Mouse (Mus musculus) adrenal gland, adult 18-20 months (tissue): ENCODE results near the gene Agtpbp1. TPM values are rescaled to one million over a fixed set of nuclear protein-coding genes. Genes with fewer than 3 reads are reported as not detected.

Experiments used
- DNase-seq, 2 experiments: peaks; one replicate each; pipeline ENCODE4 v3.0.0; 2021 to 2022; ENCODE audit warnings: low spot score in 2 of 2
- total RNA-seq, 2 experiments: library from RNA; stranded (reverse); gene quantifications; 1 replicate in 1 of 2; 2 replicates in 1 of 2; pipeline ENCODE4 v1.2.3; 2021

Gene Agtpbp1
- total RNA-seq, 2 experiments from 2014 or later = 35.6 to 46.0 TPM

DNA sequence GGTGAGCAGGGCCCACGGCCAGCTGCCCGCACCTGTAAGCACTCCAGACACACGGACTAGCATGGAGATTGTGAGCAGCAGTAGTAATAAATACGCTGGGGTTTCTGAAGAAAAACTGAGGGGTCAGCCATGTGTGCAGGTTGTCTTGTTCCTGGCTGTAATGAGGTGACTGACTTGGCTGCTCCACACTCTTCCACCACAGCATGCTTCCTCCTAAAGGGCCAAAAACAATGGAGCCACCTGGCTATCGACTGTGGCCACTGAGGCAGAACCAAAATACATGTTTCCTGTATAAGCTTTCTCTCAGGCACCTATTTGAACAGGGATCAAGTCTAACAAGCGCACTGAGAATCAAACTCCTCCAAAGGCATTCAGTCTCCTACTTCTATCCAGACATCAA is 49.3 kb downstream of the Agtpbp1 start:
- no peak for DNase-seq

DNA sequence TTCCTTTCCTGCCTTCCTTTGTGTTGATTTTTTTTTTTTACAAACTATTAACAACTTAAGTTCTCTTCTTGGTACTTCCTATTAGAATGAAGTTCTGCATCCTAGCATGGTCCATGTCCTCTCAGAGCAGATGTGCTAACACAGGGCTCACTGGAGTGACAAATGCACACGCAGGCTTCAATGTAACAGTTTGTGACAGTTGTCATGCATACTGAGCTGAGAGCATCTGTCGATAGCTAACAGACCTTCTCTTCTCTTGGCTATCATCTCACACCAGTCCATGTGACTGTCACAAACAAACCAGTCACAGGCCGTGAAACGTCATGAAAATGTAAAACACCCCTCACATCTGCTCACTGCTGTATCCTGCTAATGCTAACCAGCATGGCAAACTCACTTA is 50.7 kb downstream of the Agtpbp1 start:
- no peak for DNase-seq

DNA sequence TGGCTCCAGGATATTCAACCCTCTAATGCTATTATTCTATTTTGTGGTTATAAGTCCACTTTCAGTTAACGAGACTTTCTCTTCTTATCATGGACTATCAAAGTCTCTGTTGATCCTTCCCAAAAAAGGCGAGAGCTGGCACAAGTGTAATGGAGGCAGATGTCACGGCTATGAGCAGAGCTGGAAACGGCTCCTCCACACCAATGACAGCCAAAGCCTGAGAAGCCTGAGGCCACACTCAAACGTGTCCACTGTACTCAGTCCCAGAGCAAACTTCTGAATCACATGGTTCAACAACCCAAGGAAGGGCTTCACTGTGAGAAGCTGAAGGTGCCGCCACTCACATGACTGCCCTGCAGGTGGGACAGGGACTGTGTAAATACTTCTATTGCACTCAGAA is 51.7 kb downstream of the Agtpbp1 start:
- DNase-seq = no peak

DNA sequence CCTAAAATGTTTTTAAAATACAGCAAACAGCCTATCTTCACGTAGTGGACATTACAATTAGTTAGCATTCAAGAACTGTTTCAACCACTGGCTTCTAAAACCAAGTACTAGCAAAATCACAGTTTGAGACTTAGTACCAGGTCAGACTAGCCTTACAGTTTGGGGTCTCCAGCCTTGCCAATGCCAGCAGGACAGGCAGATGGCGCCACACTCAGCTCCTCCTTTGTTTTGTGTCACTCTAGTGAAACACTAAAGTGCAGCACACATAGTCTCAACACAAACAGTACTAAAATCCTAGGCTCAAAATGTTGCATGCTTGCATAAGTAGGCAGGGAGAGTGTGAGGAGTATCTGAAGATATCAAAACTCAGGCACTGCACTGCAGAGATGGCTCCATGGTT is 53.8 kb downstream of the Agtpbp1 start:
- DNase-seq = no peak

DNA sequence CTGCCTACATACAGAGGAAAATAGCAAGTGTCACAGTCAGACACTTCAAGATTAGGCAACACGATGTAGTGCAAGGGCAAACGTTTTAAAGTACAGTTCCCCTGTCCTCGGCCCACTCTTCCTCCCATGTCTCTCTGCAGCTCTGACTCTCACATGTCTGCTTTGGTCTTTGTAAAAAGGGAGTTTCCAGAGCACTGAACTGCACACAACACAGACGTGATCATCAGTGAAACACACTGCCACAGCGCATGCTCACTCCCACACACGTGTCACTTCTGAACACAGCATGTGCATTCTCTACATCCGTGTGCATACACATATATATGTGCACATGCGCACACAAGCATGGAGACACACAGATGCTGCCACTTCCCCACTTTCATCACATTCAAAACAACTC is 54.5 kb downstream of the Agtpbp1 start:
- no peak for DNase-seq

DNA sequence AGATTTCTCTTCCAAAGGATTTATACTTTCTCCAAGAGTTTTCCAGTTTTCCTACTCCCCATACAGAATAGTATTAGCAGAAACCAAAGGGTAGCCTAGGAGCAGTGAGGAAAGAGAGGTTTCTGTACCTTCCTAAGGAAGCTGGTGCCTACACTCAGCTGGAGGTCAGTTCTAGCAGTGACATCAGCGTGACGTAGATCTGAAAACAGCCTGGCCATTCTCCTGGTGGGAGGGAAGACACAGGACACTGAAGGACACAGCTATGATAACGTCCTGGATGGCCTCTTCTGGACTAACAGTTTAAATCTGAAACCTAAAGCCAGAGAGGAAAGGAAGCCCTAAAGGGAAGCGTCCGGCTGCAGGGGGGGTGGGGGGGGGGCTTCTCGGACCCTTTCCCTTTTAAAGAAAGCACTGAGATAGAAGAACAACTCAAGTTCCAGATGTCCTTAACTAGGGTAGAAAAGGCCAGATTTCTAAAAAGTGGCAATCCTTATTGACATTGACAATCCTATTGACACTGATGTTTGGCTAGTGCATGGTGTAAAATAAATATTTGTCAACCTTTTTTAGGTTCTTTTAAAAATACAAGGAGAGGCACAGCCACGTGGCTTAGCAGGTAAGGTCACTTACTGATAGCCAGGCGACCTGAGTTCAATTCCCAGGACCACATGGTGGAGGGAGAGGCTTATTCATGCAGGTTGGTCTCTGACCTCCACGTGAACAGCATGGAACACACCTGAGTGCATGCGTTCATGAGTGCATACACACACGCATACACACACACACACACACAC is 63.6 kb downstream of the Agtpbp1 start:
- no peak for DNase-seq

DNA sequence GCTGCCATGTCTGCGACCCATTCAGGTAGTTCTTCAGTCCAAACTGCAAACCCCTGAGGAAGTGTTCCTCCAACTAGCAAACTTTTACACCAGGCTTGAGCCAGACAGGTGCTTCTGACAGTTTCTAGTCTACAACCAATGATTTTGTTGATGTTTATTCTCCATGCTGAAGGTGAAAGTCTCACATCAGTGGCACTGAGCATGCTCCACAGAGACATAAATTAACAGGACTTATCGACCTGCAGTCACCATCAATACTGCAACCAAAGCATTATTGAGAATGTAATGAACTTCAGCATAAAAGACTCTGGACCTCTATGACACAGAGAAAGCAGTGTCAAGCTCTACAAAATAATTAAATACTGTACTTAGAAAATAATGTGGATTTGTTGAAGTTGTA is 64.2 kb downstream of the Agtpbp1 start:
- no peak for DNase-seq

DNA sequence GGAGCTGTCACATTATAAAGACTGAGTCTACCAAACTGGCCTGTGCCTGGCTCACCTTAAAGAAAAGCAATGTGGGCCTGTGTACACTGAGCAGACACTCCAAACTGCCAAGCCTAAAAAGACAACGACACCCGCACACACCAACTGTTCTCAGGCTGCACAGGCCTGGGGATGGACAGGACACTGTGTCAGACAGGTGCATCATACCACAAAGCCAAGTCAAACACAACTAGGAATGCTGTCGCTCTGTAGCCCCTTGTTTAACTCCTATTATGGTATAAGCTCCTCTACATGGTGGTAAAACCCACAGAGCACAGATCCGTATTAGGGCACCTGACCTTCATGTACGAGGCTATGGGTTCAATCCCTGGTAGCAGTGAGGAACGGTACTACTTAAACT is 65.5 kb downstream of the Agtpbp1 start:
- no peak for DNase-seq

DNA sequence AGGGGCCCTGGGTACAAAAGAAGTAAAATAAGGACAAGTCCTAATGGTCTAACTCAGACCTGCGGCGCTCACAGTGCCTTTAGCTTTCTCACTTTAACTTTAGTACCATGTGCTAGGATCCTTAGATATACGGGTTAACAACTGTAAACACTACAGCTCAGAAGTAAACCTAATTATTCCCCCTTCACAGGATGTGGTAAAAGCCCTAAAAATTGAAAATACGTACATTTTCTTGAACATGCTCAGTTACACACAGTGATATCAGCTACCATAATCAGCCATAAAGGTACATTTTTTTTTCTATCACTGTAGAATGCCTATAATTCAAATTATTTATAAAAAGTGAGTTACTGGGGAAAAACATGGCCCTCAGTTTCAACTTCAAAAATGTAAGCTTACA is 67.0 kb downstream of the Agtpbp1 start:
- DNase-seq = no peak

DNA sequence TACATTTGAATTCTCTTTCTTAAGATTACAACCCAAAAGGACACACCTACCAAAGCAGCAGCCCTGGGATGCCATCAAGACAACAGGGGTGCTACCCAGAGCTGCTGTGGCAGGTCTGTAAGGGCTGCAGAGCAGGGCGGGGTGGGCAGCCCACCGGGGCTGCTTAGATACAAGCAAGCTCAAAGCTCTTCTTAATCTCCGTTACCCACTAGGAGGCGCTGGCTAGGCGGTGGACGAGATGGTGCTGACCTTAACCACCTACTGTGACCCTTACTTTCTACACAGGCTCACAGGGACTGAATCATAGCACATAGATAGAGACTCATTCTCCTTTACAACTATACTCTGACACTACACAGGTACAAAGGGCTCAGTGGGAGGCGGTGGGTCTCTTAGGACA is 70.0 kb downstream of the Agtpbp1 start:
- peak; percentile 22 to 45 for DNase-seq

DNA sequence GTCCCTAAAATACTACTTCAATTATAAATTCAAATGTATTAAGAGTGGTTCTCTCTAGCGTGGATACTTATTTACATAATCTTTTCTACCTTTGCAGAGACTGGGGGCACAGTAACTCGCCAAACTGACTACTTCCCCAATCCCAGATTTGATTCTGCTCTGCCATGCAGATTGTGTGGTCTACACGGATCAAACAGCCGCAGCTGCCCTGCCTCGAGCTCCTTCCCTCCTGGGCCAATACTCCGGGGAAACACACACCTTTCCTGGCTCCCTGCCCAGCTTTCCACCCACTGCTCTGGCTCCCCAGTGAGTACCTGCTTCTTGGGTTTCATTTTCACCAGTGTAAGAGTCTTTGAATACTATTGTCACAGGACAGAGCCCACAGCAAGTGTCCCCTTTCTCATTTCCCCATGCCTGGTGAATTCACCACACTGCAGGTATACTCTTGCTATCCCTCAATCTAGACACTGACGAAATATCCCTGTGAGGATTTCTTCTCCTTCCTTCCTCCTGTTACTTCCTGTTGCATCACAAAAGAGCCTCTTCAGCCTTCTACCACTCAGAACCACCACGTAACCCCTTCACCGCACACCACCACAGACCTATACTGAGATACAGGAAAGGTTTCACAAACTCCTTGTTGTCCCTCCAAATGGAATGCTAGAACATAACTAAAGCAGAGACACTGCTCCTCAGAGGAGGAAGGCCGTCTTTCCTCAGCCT is 75.2 kb downstream of the Agtpbp1 start:
- DNase-seq = no peak

DNA sequence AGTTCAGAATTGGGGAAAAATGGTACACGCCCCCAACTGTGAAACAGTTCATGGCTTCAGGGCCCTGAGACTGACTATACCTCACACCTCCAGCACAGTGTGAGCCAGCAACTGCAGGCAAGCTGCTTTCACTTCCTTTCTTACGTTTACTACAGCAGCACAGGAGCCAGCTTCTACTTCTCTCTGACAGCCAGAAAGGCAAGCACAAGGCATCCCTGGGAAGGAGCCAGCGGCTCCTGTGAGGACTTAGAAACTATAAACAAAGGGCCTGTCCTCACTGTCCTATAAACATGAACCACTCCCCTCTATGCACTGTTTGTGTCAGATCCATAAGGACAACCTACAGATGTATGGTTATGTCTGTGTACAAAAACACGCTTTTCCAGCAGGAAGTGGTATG is 76.4 kb downstream of the Agtpbp1 start:
- no peak for DNase-seq

DNA sequence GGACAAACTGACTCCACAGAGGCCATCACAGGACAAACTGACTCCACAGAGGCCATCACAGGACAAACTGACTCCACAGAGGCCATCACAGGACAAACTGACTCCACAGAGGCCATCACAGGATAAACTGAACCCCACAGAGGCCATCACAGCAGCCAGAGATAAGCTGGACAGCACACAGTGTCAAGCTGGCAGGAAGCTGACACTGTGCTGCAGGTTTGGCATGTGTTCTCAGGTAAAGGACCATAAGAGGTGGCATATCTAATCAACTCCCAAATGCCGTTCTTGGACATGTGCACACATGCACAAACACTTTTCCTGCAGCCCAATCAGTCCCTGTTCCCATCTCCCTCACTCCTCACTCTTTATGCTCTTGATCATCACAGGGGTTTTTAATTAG is 78.6 kb downstream of the Agtpbp1 start:
- no peak for DNase-seq

DNA sequence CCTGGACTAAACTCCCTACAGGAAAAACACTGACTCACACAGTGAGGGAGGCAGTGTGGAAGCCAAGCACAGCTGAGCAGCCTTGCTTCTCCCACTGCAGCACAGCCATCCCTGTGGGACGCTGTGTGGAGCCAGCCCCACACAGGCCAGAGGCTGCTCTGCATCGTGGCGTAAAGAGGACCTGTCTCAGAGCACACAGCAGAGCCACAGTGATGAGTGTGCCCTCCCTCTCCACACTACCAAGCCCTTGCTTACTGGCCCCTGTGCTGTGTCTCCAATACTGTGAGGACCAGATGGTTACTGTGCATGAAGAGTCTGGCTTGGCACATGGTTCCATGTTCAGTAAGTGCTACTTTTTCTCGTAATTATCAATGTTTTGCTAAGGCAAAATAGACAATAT is 79.2 kb downstream of the Agtpbp1 start:
- no peak for DNase-seq

DNA sequence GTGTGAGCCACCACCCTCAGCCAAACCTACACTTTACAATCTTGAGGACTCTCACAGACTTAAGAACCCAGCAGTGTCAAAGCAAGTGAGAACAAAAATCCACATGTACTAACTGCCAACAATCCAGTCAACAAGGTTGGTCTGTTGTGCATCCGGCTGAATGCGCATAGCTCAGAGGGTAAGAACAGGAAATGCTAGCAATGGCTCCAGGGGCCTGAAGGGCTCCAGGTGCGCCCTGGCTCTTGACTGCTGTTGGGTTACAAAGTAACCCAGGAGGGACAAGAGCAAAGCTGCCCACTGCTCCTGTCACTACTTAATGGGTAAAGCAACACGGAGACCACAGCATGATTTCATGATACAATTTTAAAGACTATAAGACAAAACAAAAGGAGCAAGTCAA is 81.4 kb downstream of the Agtpbp1 start:
- DNase-seq = no peak

DNA sequence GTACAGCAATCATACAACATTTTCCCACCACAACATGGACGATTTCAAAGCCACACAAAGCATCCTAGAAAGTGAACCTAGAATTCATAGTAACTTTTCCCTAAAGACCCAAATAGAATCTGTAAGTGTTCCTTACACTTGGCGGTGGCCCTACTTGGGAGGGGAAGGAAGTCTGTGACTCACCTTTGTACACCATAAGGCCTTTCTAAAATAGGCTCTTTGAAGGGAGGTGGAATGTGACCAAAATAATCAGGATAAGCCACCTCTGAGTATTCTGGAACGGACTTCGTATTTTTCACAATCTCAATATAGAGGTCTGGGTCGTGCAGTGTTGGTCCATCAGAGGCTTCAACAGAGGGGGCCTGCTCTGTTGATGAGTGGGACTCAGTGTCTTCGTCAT is 85.2 kb downstream of the Agtpbp1 start:
- DNase-seq = no peak

DNA sequence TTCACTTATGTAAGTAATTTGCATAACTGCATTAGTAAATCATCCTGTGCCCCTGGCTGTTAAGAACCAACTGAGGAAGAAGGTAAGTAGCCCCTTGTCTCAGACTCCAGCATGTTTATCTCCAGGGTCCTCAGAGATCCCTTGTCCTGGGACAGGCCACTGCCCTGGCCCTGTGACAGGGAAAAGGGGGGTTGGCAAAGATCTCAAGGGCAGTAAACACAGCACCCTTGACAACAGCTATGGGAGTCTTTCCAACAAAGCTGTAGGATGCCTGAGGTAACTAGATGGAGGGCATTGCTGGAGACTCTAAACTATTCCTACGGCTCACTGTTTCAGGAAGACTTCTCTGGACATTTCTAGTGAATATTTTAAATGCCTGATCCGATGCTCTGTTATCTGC is 85.7 kb downstream of the Agtpbp1 start:
- DNase-seq = no peak

DNA sequence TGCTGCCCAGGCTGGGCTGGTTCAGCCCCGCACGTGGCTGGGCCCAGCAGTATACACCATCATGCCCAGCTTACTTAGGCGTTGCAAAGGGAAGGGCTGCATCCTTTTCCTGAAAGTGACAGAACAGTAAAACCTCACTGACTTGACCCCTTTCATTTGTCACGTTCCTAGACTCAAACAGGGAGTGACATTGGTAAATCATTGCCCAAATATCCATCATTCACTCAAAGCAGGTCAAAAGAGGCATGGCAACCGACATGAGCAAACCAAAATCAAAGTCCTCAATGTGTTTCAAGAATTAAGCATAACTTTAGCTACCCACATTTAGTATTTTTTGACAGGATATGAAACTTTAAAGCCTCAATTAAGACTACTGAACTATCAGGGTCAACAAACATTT is 86.8 kb downstream of the Agtpbp1 start:
- DNase-seq = no peak

DNA sequence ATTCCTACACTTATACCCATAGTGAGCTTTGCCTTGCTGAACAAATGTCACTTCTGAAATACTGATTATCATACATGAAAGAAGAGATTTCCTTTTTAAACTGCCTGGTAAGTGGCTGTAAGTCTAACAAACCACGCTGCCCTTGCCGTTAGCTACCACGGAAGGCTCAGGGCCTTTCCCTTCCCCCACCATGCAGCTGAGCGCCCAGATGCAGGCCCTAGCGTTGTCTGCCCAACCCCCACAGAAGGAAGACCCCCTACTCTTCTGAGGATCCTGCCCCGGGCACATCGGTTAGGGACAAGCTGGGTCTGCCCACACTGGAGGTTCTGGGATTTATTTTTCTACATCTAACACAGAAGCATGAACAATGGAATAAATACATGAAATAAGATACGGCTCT is 89.2 kb downstream of the Agtpbp1 start:
- DNase-seq = no peak

DNA sequence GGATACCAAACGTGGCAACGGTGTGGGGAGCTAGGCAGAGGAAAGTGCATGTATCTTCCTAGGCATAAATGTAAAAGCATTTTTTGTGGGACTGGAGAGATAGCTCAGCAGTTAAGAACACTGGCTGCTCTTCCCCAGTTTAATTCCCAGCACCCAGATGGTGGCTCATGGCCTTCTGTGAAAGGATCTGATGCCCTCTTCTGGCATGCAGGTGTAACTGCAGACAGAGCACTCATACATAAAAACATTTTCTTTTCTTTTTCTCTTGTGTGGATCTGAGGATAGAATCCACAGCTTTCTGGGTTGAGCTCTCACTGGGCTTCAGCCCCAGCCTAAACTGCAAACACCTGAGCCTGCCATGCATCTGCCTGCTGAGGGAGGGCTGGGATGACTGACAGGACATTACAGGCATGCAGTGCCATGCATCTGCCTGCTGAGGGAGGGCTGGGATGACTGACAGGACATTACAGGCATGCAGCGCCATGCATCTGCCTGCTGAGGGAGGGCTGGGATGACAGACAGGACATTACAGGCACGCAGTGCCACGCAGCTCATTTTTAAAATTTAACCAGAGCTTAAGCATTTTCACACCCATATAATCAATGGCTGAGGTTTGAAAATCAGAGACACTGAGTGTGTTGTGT is 90.3 kb downstream of the Agtpbp1 start:
- no peak for DNase-seq

DNA sequence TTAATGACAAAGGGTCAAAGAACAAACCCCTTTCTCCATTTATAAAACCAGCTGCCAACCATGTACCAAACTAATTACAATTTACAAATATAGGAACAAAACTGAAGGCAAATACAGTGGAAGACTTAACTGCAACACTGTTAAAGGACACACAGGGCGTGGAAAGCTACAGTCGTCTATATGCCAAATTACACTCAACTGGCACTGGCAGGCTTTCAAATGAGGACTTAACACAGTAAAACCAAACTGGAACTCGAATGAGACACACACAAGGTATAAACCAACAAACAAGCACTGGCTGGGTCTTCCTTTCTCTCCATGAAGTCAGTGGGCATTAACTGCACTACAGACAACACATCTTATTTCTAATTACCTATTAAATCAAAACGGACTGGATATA is 94.3 kb downstream of the Agtpbp1 start:
- DNase-seq = no peak

DNA sequence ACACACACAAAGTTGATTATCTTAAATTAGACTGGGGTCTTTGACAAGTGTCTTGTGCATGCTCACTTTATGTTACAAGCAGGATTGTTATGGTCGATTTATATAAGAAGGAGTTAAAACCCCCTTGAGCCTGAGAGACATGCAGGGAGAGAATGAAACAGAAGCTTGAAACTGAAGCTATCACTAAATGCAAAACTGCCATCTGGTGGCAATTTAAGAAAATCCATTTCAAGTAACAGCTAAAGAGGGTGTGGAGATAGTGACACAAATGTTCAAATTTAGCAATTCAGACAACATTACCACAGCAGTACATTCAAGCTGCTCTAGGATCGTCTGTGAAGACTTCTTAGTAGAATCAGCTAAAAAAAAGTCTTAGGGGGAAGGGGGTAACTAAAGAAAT is 95.9 kb downstream of the Agtpbp1 start:
- DNase-seq = no peak
